Mouse (Mus musculus): ENCODE measurements around the gene Dhx36. TPM values are rescaled to one million over a fixed set of nuclear protein-coding genes. Genes with fewer than 3 reads are reported as not detected.
A peak's percentile ranks its signal among the peaks of the same experiment; 100 is the strongest.

The Dhx36 gene
- total RNA-seq (2014; rRNA removed), result 20.6 and 24.5 TPM in 2 replicates
- polyA plus RNA-seq (2012; rRNA removed), result 2.7 and 2.9 TPM in 2 replicates

- DNase-seq (ENCODE audit: extremely low read depth, low read depth, low spot score), result peak; percentile 80
- TF ChIP-seq POLR2A (IDR thresholded peaks at IDR 0.05; ENCODE audit: extremely low read depth, insufficient read depth, low read length) (0 out of 2 replicates have a peak, but pooled peaks have one; percentile 27), CTCF (IDR thresholded peaks at IDR 0.05; ENCODE audit: low read depth, low read length) (no peak)
- Histone ChIP-seq H3K27me3 (ENCODE audit: control insufficient read depth, insufficient read depth, low read length) (no peaks in the 10 kb centered on the region), H3K27ac (replicated peaks; ENCODE audit: insufficient read depth, low read depth, low read length) (peak within 1 kb of the TSS; percentile 10), H3K9ac (ENCODE audit: low read depth, low read length) (peak within 1 kb of the TSS; percentile 89), H3K36me3 (ENCODE audit: control insufficient read depth, insufficient read depth, low read length) (peaks cover 4% of the 10 kb centered on the region; the same call in 1 of the 2 replicates), H3K4me1 (ENCODE audit: control insufficient read depth, insufficient read depth, low read length) (peaks cover 4% of the 10 kb centered on the region; the same call in 1 of the 2 replicates), H3K4me3 (ENCODE audit: insufficient read depth, low read depth, low read length) (peak within 1 kb of the TSS; percentile 95), H3K79me2 (ENCODE audit: control insufficient read depth, insufficient read depth, low read length) (peaks cover 4% of the 10 kb centered on the region; the same call in 1 of the 2 replicates)
- WGBS, result under 1% methylated on average over 66 of the region's 66 CpGs
Observed at GRCm38 (mm10) chr3:62506488-62507205, at the start of gene Dhx36. TSS of gene Dhx36 (minus strand) at chr3:62507004.

GRCm38 (mm10) chr3:62527593-62527992, 20.8 kb upstream of the Dhx36 start:
- H3K9ac ChIP-seq (ENCODE audit: low read depth, low read length), result no peak overlapping the region
- no peak overlapping the region for H3K27ac ChIP-seq (replicated peaks; ENCODE audit: insufficient read depth, low read depth, low read length)
- TF ChIP-seq POLR2A (IDR thresholded peaks at IDR 0.05; ENCODE audit: extremely low read depth, insufficient read depth, low read length) (no peak), CTCF (IDR thresholded peaks at IDR 0.05; ENCODE audit: low read depth, low read length) (no peak)
- H3K36me3 ChIP-seq (ENCODE audit: control insufficient read depth, insufficient read depth, low read length), result no peaks in the 10 kb centered on the region
- H3K4me3 ChIP-seq (ENCODE audit: insufficient read depth, low read depth, low read length), result no peak overlapping the region
- H3K79me2 ChIP-seq (ENCODE audit: control insufficient read depth, insufficient read depth, low read length), result no peaks in the 10 kb centered on the region
- WGBS, result 58% methylated on average over 5 of the region's 5 CpGs
- no peak for DNase-seq (ENCODE audit: extremely low read depth, low read depth, low spot score)
- H3K4me1 ChIP-seq (ENCODE audit: control insufficient read depth, insufficient read depth, low read length), result no peaks in the 10 kb centered on the region
- H3K27me3 ChIP-seq (ENCODE audit: control insufficient read depth, insufficient read depth, low read length), result no peaks in the 10 kb centered on the region; the same call in 1 of the 2 replicates

GRCm38 (mm10) chr3:62527160-62527559, 20.4 kb upstream of the Dhx36 start:
- no peaks in the 10 kb centered on the region for H3K36me3 ChIP-seq (ENCODE audit: control insufficient read depth, insufficient read depth, low read length)
- no peak for DNase-seq (ENCODE audit: extremely low read depth, low read depth, low spot score)
- H3K27ac ChIP-seq (replicated peaks; ENCODE audit: insufficient read depth, low read depth, low read length), result no peak overlapping the region
- no peak overlapping the region for H3K9ac ChIP-seq (ENCODE audit: low read depth, low read length)
- no peaks in the 10 kb centered on the region for H3K4me1 ChIP-seq (ENCODE audit: control insufficient read depth, insufficient read depth, low read length)
- H3K4me3 ChIP-seq (ENCODE audit: insufficient read depth, low read depth, low read length), result no peak overlapping the region
- peak; percentile 14; the same call in 1 of the 2 replicates for TF ChIP-seq CTCF (IDR thresholded peaks at IDR 0.05; ENCODE audit: low read depth, low read length)
- no peak for TF ChIP-seq POLR2A (IDR thresholded peaks at IDR 0.05; ENCODE audit: extremely low read depth, insufficient read depth, low read length)
- 36% methylated on average over 4 of the region's 4 CpGs for WGBS
- no peaks in the 10 kb centered on the region for H3K79me2 ChIP-seq (ENCODE audit: control insufficient read depth, insufficient read depth, low read length)
- no peaks in the 10 kb centered on the region; the same call in 1 of the 2 replicates for H3K27me3 ChIP-seq (ENCODE audit: control insufficient read depth, insufficient read depth, low read length)

- Histone ChIP-seq H3K79me2 (ENCODE audit: control insufficient read depth, insufficient read depth, low read length) (peaks cover 4% of the 10 kb centered on the region; the same call in 1 of the 2 replicates), H3K9ac (ENCODE audit: low read depth, low read length) (no peak overlapping the region), H3K36me3 (ENCODE audit: control insufficient read depth, insufficient read depth, low read length) (peaks cover under 1% of the 10 kb centered on the region; the same call in 1 of the 2 replicates), H3K4me1 (ENCODE audit: control insufficient read depth, insufficient read depth, low read length) (peaks cover 4% of the 10 kb centered on the region; the same call in 1 of the 2 replicates), H3K4me3 (ENCODE audit: insufficient read depth, low read depth, low read length) (peak overlapping the region; percentile 95; the same call in 1 of the 2 replicates), H3K27ac (replicated peaks; ENCODE audit: insufficient read depth, low read depth, low read length) (no peak overlapping the region), H3K27me3 (ENCODE audit: control insufficient read depth, insufficient read depth, low read length) (no peaks in the 10 kb centered on the region)
- no peak for DNase-seq (ENCODE audit: extremely low read depth, low read depth, low spot score)
- 35% methylated on average over 5 of the region's 5 CpGs for WGBS
- TF ChIP-seq CTCF (IDR thresholded peaks at IDR 0.05; ENCODE audit: low read depth, low read length) (no peak), POLR2A (IDR thresholded peaks at IDR 0.05; ENCODE audit: extremely low read depth, insufficient read depth, low read length) (no peak)
Observed at GRCm38 (mm10) chr3:62507206-62507647, 423 bp upstream of the Dhx36 start.

GRCm38 (mm10) chr3:62505166-62505900, 1.5 kb downstream of the Dhx36 start:
- H3K4me1 ChIP-seq (ENCODE audit: control insufficient read depth, insufficient read depth, low read length), result peaks cover 4% of the 10 kb centered on the region; the same call in 1 of the 2 replicates
- peak; percentile 85 for DNase-seq (ENCODE audit: extremely low read depth, low read depth, low spot score)
- H3K27ac ChIP-seq (replicated peaks; ENCODE audit: insufficient read depth, low read depth, low read length), result peak overlapping the region; percentile 10; the same call in 1 of the 2 replicates
- H3K9ac ChIP-seq (ENCODE audit: low read depth, low read length), result no peak overlapping the region
- H3K36me3 ChIP-seq (ENCODE audit: control insufficient read depth, insufficient read depth, low read length), result peaks cover 14% of the 10 kb centered on the region
- no peaks in the 10 kb centered on the region for H3K27me3 ChIP-seq (ENCODE audit: control insufficient read depth, insufficient read depth, low read length)
- peaks cover 4% of the 10 kb centered on the region; the same call in 1 of the 2 replicates for H3K79me2 ChIP-seq (ENCODE audit: control insufficient read depth, insufficient read depth, low read length)
- TF ChIP-seq POLR2A (IDR thresholded peaks at IDR 0.05; ENCODE audit: extremely low read depth, insufficient read depth, low read length) (no peak), CTCF (IDR thresholded peaks at IDR 0.05; ENCODE audit: low read depth, low read length) (no peak)
- 22% methylated on average over 5 of the region's 5 CpGs for WGBS
- H3K4me3 ChIP-seq (ENCODE audit: insufficient read depth, low read depth, low read length), result peak overlapping the region; percentile 31; the same call in 1 of the 2 replicates
